Mouse (Mus musculus): Measurements from ENCODE around the gene Tspan18. TPM values are rescaled to one million over a fixed set of nuclear protein-coding genes. Genes with fewer than 3 reads are reported as not detected.
A peak's percentile ranks its signal among the peaks of the same experiment; 100 is the strongest.

The Tspan18 gene
- polyA plus RNA-seq (2015; fragmentation: Nextera tagmentation; extraction: Ambion mirVana) = 41.8 and 43.5 TPM in 2 replicates

DNA sequence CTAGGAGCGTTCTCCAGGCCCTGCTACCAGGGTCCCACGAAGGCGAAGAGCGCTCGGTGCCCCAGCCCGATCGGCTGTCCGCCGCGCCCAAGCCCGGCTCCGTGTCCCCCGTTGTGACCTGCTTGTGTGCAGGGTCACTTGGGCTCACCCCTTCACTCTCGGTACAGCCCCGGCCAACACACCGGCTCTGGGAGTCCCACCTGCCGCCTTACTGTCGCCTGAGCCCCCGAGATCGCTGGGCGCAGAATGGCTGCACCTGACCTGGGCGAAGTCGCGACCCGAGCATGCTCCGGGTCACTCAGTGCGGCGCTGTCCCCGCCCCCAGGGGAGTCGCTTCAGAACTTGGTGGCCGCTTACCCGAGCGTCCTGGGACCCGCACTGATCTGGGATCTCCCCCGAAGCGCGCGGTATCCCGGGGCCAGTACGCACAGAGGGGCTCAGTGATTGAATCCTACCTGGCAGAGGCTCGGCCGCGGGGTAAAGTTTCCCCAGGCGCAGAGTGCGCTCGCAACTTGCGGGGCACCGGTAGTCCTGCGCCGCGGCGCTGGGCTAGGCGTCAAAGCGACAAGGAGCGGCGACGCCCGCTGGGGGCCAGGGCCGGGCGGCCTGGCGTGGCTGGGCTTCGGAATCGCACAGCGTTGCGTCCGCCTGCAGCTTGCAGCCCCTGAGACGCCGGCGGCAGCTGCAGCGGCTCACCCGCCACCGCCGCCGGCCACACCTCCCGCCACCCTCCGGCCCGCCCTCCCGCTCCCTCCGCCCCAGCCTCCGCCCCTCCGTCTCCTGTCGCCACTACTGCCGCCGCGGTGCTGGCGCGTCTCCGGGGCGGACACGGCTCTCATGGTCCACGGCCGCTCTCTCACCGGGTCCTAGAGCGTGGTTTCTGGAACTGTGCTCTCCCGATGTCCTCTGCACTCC lies at the start of gene Tspan18:
TSS of gene Tspan18 (minus strand) at position 689 of the 915 bp plus-strand sequence.
- peak; percentile 74 for ATAC-seq (ENCODE audit: low read depth)
- peak within 1 kb of the TSS; percentile 89 for H3K4me3 ChIP-seq
- peak within 1 kb of the TSS; percentile 96 for H3K9ac ChIP-seq
- no peaks in the 10 kb centered on the region for H3K36me3 ChIP-seq
- peaks cover 64% of the 10 kb centered on the region for H3K4me1 ChIP-seq (replicated peaks)
- no peaks in the 10 kb centered on the region for H3K9me3 ChIP-seq
- H3K4me2 ChIP-seq = peak within 1 kb of the TSS; percentile 89
- under 1% methylated on average over 92 of the region's 95 CpGs for WGBS
- no peaks in the 10 kb centered on the region for H3K27me3 ChIP-seq
- H3K27ac ChIP-seq (replicated peaks) = peak within 1 kb of the TSS; percentile 92

DNA sequence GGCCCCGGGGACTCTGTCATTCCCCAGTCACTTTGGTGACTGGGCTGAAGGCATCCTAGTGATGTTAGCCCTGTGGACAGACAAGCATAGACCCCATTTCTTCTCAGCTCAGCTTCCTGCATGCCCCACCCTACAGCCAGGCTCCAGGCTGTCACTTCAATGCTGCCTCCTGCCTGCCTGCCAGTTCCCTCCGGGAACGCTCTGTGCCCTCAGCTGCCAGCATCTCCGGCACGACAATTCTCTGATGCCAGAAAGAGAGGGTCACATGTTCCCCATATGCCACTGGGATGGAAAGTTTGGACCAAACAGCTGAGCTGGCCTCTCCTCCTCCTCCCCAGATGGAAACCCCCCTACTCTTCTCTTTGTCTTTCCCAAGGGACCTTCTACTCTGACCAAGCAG lies 49.5 kb upstream of the Tspan18 start:
- Histone ChIP-seq H3K4me3 (no peak overlapping the region), H3K9ac (no peak overlapping the region), H3K4me1 (replicated peaks) (peaks cover 23% of the 10 kb centered on the region), H3K4me2 (no peak overlapping the region), H3K36me3 (no peaks in the 10 kb centered on the region), H3K9me3 (no peaks in the 10 kb centered on the region), H3K27ac (replicated peaks) (no peak overlapping the region), H3K27me3 (no peaks in the 10 kb centered on the region)
- ATAC-seq (ENCODE audit: low read depth) = no peak
- WGBS = 63% methylated on average over 5 of the region's 5 CpGs

DNA sequence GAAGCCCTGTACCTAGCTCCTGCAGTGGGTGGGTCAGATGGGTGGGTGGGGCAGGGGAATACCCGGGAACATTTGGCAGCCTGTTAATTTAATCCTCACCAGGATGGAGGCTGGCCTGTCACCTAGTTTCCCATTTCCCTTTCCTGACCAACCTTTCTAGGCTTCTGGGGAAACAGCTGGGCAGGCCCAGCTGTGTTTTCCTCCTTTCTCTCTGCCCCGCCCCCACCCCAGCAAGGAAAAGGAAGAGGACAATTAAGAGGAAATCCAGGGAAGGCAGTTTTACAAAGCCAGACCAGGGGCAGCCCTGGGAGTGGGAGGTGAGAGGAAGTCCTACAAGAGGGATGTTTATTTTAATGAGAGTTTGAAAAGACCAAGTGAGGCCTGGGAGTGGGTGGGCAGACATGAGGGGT lies 46.4 kb upstream of the Tspan18 start:
- peaks cover 39% of the 10 kb centered on the region for H3K4me1 ChIP-seq (replicated peaks)
- H3K9me3 ChIP-seq = no peaks in the 10 kb centered on the region; the same call in 1 of the 2 replicates
- H3K27ac ChIP-seq (replicated peaks) = 0 out of 2 replicates have a peak overlapping the region, but pooled peaks have one; percentile 3
- no peak for ATAC-seq (ENCODE audit: low read depth)
- no peaks in the 10 kb centered on the region for H3K27me3 ChIP-seq
- H3K4me2 ChIP-seq = no peak overlapping the region
- no peak overlapping the region for H3K9ac ChIP-seq
- WGBS = 33% methylated on average over 2 of the region's 2 CpGs
- no peak overlapping the region for H3K4me3 ChIP-seq
- H3K36me3 ChIP-seq = no peaks in the 10 kb centered on the region

DNA sequence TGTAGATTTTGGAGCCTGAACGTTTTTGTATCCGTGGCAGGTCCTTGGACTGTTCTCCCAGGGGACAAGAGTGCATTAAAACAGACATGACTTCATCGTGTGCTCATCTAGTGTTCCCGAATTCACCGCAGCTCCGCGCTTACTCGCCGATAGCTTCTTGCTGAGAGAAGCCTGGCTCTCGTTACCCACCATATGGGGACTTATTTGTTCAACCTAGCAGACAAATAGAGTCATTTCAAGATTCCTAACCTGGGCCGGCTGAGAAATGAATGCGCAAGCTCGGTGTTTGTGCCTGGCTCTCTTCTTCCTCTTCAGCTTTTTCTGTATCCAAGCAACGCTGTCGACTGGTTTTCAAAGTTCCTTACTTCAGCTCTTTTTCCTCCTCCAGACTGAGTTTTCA lies 43.5 kb upstream of the Tspan18 start:
- H3K27me3 ChIP-seq = no peaks in the 10 kb centered on the region

DNA sequence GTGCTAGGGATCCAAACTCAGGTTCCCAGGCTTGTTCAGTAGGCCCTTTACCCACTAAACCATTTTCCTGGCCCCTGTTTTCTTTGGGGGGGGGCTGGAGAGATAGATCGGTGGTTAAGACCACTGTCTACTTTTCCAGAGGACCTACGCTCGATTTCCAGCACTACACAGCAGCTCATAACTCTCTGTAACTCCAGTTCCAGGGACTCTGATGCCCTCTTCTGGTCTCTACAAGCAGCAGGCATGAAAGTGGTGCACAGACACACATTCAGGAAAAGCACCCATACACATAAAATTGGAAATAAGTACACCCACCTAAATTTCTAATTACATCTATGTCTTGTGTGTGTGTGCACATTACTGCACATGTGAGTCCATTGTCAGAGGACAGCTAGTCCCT lies 42.9 kb upstream of the Tspan18 start:
- H3K4me2 ChIP-seq = peak overlapping the region; percentile 9; the same call in 1 of the 2 replicates
- 92% methylated on average over 3 of the region's 3 CpGs for WGBS
- peaks cover 30% of the 10 kb centered on the region for H3K4me1 ChIP-seq (replicated peaks)
- ATAC-seq (ENCODE audit: low read depth) = no peak
- no peaks in the 10 kb centered on the region for H3K27me3 ChIP-seq
- no peak overlapping the region for H3K9ac ChIP-seq
- no peaks in the 10 kb centered on the region for H3K36me3 ChIP-seq
- 0 out of 2 replicates have a peak overlapping the region, but pooled peaks have one; percentile 67 for H3K27ac ChIP-seq (replicated peaks)
- no peaks in the 10 kb centered on the region; the same call in 1 of the 2 replicates for H3K9me3 ChIP-seq
- no peak overlapping the region for H3K4me3 ChIP-seq

More for the DNA sequence above, 43.5 kb upstream of the Tspan18 start:
- Histone ChIP-seq H3K4me3 (no peak overlapping the region), H3K36me3 (no peaks in the 10 kb centered on the region), H3K4me1 (replicated peaks) (peaks cover 34% of the 10 kb centered on the region), H3K4me2 (peak overlapping the region; percentile 9; the same call in 1 of the 2 replicates), H3K9ac (no peak overlapping the region), H3K27ac (replicated peaks) (peak overlapping the region; percentile 67), H3K9me3 (no peaks in the 10 kb centered on the region; the same call in 1 of the 2 replicates)
- no peak for ATAC-seq (ENCODE audit: low read depth)
- WGBS = 37% methylated on average over 15 of the region's 15 CpGs

GRCm38 (mm10) chr2:93372872-93373271 lies 38.6 kb upstream of the Tspan18 start:
- Histone ChIP-seq H3K9me3 (no peaks in the 10 kb centered on the region; the same call in 1 of the 2 replicates), H3K27me3 (no peaks in the 10 kb centered on the region), H3K4me1 (replicated peaks) (peaks cover 39% of the 10 kb centered on the region), H3K4me2 (no peak overlapping the region), H3K4me3 (no peak overlapping the region), H3K9ac (no peak overlapping the region), H3K36me3 (no peaks in the 10 kb centered on the region), H3K27ac (replicated peaks) (no peak overlapping the region)
- WGBS = 93% methylated on average over 10 of the region's 10 CpGs
- no peak for ATAC-seq (ENCODE audit: low read depth)

DNA sequence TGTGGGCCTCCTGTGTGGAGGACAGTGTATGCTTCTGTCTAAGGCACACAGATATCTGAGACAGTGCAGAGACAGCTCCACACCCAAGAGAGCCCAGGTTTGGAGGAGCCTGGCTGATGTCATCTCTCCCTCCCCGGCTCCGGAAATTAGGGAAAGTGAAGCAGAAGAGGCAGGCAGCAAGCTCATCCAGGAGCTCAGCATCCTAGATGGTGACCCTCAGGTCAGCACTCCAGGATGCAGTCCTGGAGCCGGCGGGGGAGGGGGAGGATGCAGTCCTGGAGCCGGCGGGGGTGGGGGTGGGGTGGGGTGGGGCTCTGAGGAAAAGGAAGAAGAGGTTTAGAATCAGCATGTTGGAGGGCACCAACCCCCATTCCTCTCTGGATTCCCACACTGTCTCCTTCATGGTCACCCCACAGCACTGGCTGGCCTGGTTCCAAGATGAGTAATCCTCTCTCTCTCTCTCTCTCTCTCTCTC lies 37.8 kb upstream of the Tspan18 start:
- Histone ChIP-seq H3K4me1 (replicated peaks) (peaks cover 40% of the 10 kb centered on the region), H3K27ac (replicated peaks) (no peak overlapping the region), H3K36me3 (no peaks in the 10 kb centered on the region), H3K4me3 (no peak overlapping the region), H3K9ac (no peak overlapping the region), H3K9me3 (no peaks in the 10 kb centered on the region; the same call in 1 of the 2 replicates), H3K4me2 (no peak overlapping the region), H3K27me3 (no peaks in the 10 kb centered on the region)
- 30% methylated on average over 6 of the region's 6 CpGs for WGBS
- ATAC-seq (ENCODE audit: low read depth) = no peak

GRCm38 (mm10) chr2:93368954-93369353 lies 34.6 kb upstream of the Tspan18 start:
- Histone ChIP-seq H3K9ac (no peak overlapping the region), H3K4me1 (replicated peaks) (peaks cover 58% of the 10 kb centered on the region), H3K4me3 (no peak overlapping the region), H3K4me2 (no peak overlapping the region), H3K27me3 (no peaks in the 10 kb centered on the region), H3K27ac (replicated peaks) (peak overlapping the region; percentile 69), H3K9me3 (no peaks in the 10 kb centered on the region), H3K36me3 (no peaks in the 10 kb centered on the region)
- 45% methylated on average over 8 of the region's 8 CpGs for WGBS
- ATAC-seq (ENCODE audit: low read depth) = no peak

- H3K4me3 ChIP-seq = no peak overlapping the region
- WGBS = 21% methylated on average over 6 of the region's 6 CpGs
- H3K36me3 ChIP-seq = no peaks in the 10 kb centered on the region
- H3K9me3 ChIP-seq = no peaks in the 10 kb centered on the region
- H3K4me1 ChIP-seq (replicated peaks) = peaks cover 58% of the 10 kb centered on the region
- peak; percentile 66 for ATAC-seq (ENCODE audit: low read depth)
- no peak overlapping the region for H3K4me2 ChIP-seq
- H3K9ac ChIP-seq = no peak overlapping the region
- H3K27me3 ChIP-seq = no peaks in the 10 kb centered on the region
- H3K27ac ChIP-seq (replicated peaks) = peak overlapping the region; percentile 69
Observed at GRCm38 (mm10) chr2:93367962-93368361, 33.7 kb upstream of the Tspan18 start.

GRCm38 (mm10) chr2:93365411-93365810 lies 31.1 kb upstream of the Tspan18 start:
- H3K36me3 ChIP-seq = no peaks in the 10 kb centered on the region
- no peak overlapping the region for H3K4me3 ChIP-seq
- no peaks in the 10 kb centered on the region for H3K9me3 ChIP-seq
- no peak overlapping the region for H3K4me2 ChIP-seq
- no peaks in the 10 kb centered on the region for H3K27me3 ChIP-seq
- WGBS = 75% methylated on average over 9 of the region's 9 CpGs
- H3K27ac ChIP-seq (replicated peaks) = no peak overlapping the region
- peaks cover 51% of the 10 kb centered on the region for H3K4me1 ChIP-seq (replicated peaks)
- H3K9ac ChIP-seq = no peak overlapping the region
- ATAC-seq (ENCODE audit: low read depth) = no peak

DNA sequence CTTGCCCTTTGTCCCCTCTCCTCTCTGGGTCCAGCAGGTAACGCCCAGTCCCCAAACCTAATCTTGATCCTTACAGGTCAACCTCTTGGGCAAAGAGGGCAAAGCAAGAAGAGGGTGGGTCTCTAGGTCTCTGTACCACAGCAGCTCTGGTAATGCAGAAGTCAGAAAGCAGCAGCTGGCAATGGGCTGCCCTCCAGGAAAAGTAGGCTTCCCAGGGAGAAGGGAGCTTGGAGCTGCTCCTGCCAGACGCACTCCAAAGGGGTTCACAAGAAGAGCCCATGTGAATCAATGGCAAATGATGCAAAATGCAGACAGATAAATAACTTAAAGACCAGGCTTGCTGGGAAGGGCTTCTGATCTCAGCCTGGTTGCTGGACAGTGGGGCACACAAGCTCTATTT lies 30.6 kb upstream of the Tspan18 start:
- Histone ChIP-seq H3K27ac (replicated peaks) (no peak overlapping the region), H3K27me3 (no peaks in the 10 kb centered on the region), H3K9me3 (no peaks in the 10 kb centered on the region), H3K4me3 (no peak overlapping the region), H3K36me3 (no peaks in the 10 kb centered on the region), H3K4me2 (no peak overlapping the region), H3K4me1 (replicated peaks) (peaks cover 46% of the 10 kb centered on the region), H3K9ac (no peak overlapping the region)
- ATAC-seq (ENCODE audit: low read depth) = no peak
- 64% methylated on average over 2 of the region's 2 CpGs for whole genome bisulfite sequencing

DNA sequence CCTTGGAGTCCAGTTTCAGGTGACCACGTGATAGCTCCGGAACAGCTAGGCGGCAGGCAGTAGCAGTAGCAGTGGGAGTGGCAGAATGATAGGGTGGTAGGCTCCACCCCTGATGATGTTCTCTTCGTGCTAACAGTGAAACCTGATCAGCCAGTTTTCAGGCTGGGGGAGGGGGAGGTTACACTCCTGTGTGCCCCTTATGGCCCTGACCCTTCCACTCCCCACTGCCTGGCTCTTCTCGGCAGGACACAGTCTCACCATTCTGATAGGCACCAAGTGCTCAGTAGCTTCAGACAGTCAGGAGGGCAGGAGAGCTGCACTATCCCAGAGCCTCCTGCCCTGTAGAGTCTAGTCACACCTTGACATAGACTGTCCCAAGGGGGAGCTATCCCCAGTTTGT lies 27.1 kb upstream of the Tspan18 start:
- H3K4me1 ChIP-seq (replicated peaks) = peaks cover 17% of the 10 kb centered on the region
- 23% methylated on average over 5 of the region's 5 CpGs for WGBS
- no peak overlapping the region for H3K9ac ChIP-seq
- no peak overlapping the region for H3K4me2 ChIP-seq
- no peaks in the 10 kb centered on the region for H3K9me3 ChIP-seq
- H3K27me3 ChIP-seq = no peaks in the 10 kb centered on the region
- H3K36me3 ChIP-seq = no peaks in the 10 kb centered on the region
- H3K4me3 ChIP-seq = no peak overlapping the region
- ATAC-seq (ENCODE audit: low read depth) = no peak
- H3K27ac ChIP-seq (replicated peaks) = no peak overlapping the region

All from neural tube, embryonic 13.5 days (tissue).